Mouse (Mus musculus) kidney, embryonic 14.5 days (tissue): ENCODE measurements around the gene Hspa14. TPM values are rescaled to one million over a fixed set of nuclear protein-coding genes. Genes with fewer than 3 reads are reported as not detected.

Experiments
- ATAC-seq: fragments of 200-750 bp; cut with Nextera tagmentation; 2 replicates; pipeline ENCODE4 v1.8.0; 2017; ENCODE audit warnings: moderate number of reproducible peaks, mild to moderate bottlenecking, moderate TSS enrichment, moderate library complexity; ENCODE audit not compliant: low FRiP score, low TSS enrichment
- H3K27ac ChIP-seq: fragments of 300-500 bp; sonication (generic); 2 replicates; pipeline ENCODE4 v1.5.1; 2014; ENCODE audit warnings: low read depth, mild to moderate bottlenecking, low read length, moderate library complexity, mixed read lengths
- H3K27me3 ChIP-seq: fragments of 300-500 bp; sonication (generic); 2 replicates; pipeline ENCODE4 v1.6.1; 2014; ENCODE audit warnings: mild to moderate bottlenecking, low read length; ENCODE audit not compliant: control insufficient read depth, insufficient read depth
- H3K36me3 ChIP-seq: fragments of 300-500 bp; sonication (generic); 2 replicates; pipeline ENCODE4 v1.6.1; 2014; ENCODE audit warnings: low read length, mixed read lengths; ENCODE audit not compliant: control insufficient read depth, insufficient read depth
- H3K4me1 ChIP-seq: fragments of 300-500 bp; sonication (generic); 2 replicates; pipeline ENCODE4 v1.6.1; 2014; ENCODE audit warnings: low read length, mixed read lengths; ENCODE audit not compliant: control insufficient read depth, insufficient read depth
- H3K4me2 ChIP-seq: fragments of 300-500 bp; sonication (generic); replicated peaks from 2 replicates; pipeline ENCODE4 v1.6.1; 2014; ENCODE audit warnings: low read depth, mild to moderate bottlenecking, low read length
- H3K4me3 ChIP-seq: fragments of 300-500 bp; sonication (generic); 2 replicates; pipeline ENCODE4 v1.5.1; 2014; ENCODE audit warnings: mild to moderate bottlenecking, low read length
- H3K9ac ChIP-seq: fragments of 300-500 bp; sonication (generic); 2 replicates; pipeline ENCODE4 v1.6.1; 2014; ENCODE audit warnings: low read depth, mild to moderate bottlenecking, low read length, moderate library complexity
- H3K9me3 ChIP-seq: fragments of 300-500 bp; sonication (generic); 2 replicates; pipeline ENCODE4 v1.6.1; 2016; ENCODE audit warnings: low read length; ENCODE audit not compliant: control insufficient read depth
- WGBS: fragments of 180-500 bp; shearing (Covaris S2); extraction: QIAGEN DNeasy Blood & Tissue Kit; methylation state at CpG from one replicate; pipeline ENCODE4 v1.1.7; 2014; 5-methylcytosine and 5-hydroxymethylcytosine counted together
- polyA plus RNA-seq: library from polyadenylated mRNA; unstranded; fragments of >200 nt; fragmentation: Nextera tagmentation; extraction: Ambion mirVana; gene quantifications from 2 replicates; pipeline ENCODE4 v1.2.1, GENCODE M21; 2014

Gene Hspa14
- polyA plus RNA-seq, 1 experiment from 2014 or later = 119 TPM

DNA sequence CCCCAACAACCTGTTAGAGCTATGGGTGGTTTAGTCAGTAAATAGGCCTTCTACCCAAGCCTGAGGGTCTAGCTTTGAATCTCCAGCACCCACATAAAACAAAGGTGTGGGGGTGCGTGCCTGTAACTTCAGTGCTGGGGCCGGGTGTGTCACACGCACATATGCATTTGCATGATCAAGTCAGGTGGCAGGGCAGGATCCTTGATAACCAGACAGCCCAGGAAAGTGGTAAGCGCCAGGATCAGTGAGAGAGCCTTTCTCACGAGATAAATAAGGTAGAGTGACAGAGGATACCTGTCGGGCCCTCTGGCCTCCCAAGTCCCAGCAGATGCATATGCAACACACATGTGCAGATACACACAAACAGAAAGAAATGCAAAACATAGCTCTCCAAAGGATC is 13.1 kb downstream of the Hspa14 start:
- H3K9ac ChIP-seq = no peak overlapping the region
- H3K36me3 ChIP-seq = peaks cover 64% of the 10 kb centered on the region
- WGBS = 93% methylated on average over 6 of the region's 6 CpGs
- no peaks in the 10 kb centered on the region for H3K27me3 ChIP-seq
- ATAC-seq = no peak
- no peaks in the 10 kb centered on the region for H3K9me3 ChIP-seq
- no peak overlapping the region for H3K4me3 ChIP-seq
- no peak overlapping the region for H3K27ac ChIP-seq
- H3K4me1 ChIP-seq = no peaks in the 10 kb centered on the region
- no peak overlapping the region for H3K4me2 ChIP-seq

DNA sequence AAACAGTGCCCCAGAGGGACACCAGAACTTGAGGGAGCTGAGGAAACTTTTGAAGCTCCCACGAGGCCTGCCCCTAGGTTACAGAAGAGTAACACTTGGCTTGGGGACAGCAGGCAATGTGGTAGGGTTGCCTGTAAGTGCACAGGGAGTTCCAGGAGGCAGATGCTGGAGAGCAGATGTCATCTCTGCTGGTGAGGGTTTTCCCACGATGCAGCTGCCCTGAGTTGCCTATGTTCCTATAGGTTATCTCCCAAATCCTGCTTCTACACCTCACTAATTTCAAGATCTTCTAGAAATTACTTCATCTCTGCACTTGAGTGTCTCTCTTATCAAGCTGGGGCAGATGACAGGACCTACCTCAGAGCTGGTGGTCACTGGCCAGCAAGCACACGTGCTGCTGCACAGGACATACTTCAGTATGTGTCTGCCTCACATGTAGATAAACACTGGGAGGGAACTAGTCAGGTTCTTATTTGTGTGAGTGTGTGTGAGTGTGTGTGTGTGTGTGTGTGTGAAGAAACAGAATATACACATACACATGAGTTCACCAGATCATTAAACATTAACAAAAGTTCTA is 18.7 kb downstream of the Hspa14 start:
- H3K27me3 ChIP-seq = no peaks in the 10 kb centered on the region
- 92% methylated on average over 3 of the region's 3 CpGs for WGBS
- ATAC-seq = no peak

DNA sequence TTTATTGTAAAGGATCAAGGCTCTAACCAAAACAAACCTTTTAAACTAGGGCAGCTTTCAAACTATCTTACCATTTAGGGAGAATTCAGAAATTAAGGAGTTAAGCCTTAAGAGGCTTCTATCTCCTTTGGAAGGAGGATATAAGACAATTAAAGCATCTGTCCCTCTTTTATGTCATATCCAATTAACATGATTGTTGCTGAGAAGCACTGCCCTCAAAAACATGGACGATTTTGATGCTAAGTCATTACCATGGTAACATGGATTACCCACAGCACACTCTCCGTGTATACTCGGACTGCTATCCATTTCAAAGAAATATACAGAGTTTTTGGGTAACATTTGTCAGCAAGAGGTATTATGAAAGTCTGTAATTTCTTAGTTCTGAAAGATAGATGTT is 22.8 kb downstream of the Hspa14 start:
- no peak for ATAC-seq
- peaks cover 49% of the 10 kb centered on the region for H3K36me3 ChIP-seq
- no peak overlapping the region for H3K4me2 ChIP-seq
- H3K4me3 ChIP-seq = no peak overlapping the region
- H3K9ac ChIP-seq = no peak overlapping the region
- no peak overlapping the region for H3K27ac ChIP-seq
- no peaks in the 10 kb centered on the region for H3K9me3 ChIP-seq
- 91% methylated on average over 3 of the region's 3 CpGs for WGBS
- H3K27me3 ChIP-seq = no peaks in the 10 kb centered on the region
- H3K4me1 ChIP-seq = no peaks in the 10 kb centered on the region

More for the DNA sequence above, 18.7 kb downstream of the Hspa14 start:
- H3K4me3 ChIP-seq = no peak overlapping the region
- no peak overlapping the region for H3K4me2 ChIP-seq
- no peaks in the 10 kb centered on the region for H3K4me1 ChIP-seq
- H3K9me3 ChIP-seq = no peaks in the 10 kb centered on the region
- H3K27ac ChIP-seq = no peak overlapping the region
- H3K9ac ChIP-seq = no peak overlapping the region
- peaks cover 79% of the 10 kb centered on the region for H3K36me3 ChIP-seq

DNA sequence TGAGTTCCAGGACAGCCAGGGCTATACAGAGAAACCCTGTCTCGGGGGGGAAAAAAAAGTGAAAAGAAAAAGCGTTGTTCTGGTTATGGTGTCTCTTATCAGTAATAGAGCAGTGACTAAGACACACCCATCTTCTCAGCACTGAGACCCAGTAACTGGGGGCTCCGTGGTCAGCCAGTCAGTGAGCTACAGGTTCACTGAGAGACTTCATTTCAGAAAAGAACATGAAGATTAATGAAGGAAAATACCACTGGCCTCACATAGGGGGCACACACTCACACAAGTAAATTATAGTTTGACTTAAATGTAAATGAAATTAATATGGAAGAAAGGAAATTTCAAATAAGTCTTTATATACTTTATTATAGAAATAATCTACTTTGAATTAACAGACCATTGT is 32.4 kb downstream of the Hspa14 start:
- 0 out of 2 replicates have a peak, but pooled peaks cover 3% of the 10 kb centered on the region for H3K4me1 ChIP-seq
- H3K4me2 ChIP-seq = no peak overlapping the region
- no peak overlapping the region for H3K9ac ChIP-seq
- H3K9me3 ChIP-seq = no peaks in the 10 kb centered on the region
- no peaks in the 10 kb centered on the region for H3K27me3 ChIP-seq
- no peaks in the 10 kb centered on the region for H3K36me3 ChIP-seq
- no peak overlapping the region for H3K27ac ChIP-seq
- no peak for ATAC-seq
- H3K4me3 ChIP-seq = no peak overlapping the region
- WGBS = 86% methylated on average over 3 of the region's 3 CpGs

DNA sequence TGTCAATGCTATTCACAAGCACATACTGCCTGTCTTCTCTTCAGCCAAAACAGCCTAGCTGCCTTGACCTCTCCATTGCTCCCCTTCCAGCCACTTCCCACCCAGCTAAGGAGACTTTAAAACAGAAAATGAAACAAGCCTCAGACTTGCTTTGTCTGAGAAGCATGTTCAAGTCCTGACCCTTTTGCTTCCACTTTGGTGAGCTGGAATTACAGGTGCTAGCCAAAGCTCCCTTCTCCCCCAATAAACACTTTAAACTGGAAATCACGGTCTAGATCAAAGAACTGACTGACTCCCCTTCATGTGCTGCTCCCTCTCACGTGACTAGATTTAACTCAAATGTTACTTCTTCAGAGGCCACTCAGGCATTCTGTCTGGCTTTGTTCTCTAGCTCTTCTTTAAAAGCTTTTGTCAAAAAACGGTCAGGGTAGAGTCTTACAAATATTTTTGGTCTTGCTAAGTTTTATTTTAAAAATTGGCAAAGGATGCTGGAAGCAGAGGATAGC is 36.8 kb downstream of the Hspa14 start:
- peak overlapping the region; percentile 68 for H3K4me2 ChIP-seq
- no peak for ATAC-seq
- H3K27ac ChIP-seq = no peak overlapping the region
- 41% methylated on average over 3 of the region's 3 CpGs for WGBS
- 0 out of 2 replicates have a peak, but pooled peaks cover 3% of the 10 kb centered on the region for H3K4me1 ChIP-seq
- peak overlapping the region; percentile 95; the same call in 1 of the 2 replicates for H3K4me3 ChIP-seq
- no peaks in the 10 kb centered on the region for H3K27me3 ChIP-seq
- no peaks in the 10 kb centered on the region for H3K36me3 ChIP-seq
- no peaks in the 10 kb centered on the region for H3K9me3 ChIP-seq
- H3K9ac ChIP-seq = no peak overlapping the region

DNA sequence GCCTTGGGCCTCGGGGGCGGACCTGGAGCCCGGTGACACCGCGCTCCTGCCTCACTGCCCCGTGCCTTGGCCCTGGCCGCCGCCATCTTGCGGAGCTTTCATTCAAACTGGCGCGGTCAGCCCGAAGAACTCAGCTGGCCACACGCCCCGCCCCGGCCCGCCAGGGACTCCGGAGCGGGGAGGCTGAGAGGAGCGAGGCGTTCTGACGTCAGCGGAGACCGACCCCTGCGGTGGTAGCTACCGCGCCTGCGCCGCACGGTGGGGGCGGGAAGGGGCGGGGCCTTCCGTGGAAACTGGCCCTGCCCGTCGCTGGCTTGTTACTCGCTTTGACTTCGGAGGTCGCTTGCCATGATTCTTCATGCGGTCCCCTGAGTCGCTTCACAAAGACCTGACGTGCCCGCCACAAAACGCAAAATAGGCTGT is 37.7 kb downstream of the Hspa14 start, which contains the start of gene Suv39h2:
Gene Suv39h2 (minus strand): TSS at position 171 of the 423 bp plus-strand sequence.
- H3K4me3 ChIP-seq = peak within 1 kb of the TSS; percentile 95
- H3K4me1 ChIP-seq = 0 out of 2 replicates have a peak, but pooled peaks cover 3% of the 10 kb centered on the region
- under 1% methylated on average over 42 of the region's 42 CpGs for WGBS
- H3K9ac ChIP-seq = peak within 1 kb of the TSS; percentile 85
- peaks cover 6% of the 10 kb centered on the region for H3K36me3 ChIP-seq
- peak; percentile 99 for ATAC-seq
- no peaks in the 10 kb centered on the region for H3K27me3 ChIP-seq
- peak within 1 kb of the TSS; percentile 68 for H3K4me2 ChIP-seq
- peak within 1 kb of the TSS; percentile 95 for H3K27ac ChIP-seq
- H3K9me3 ChIP-seq = no peaks in the 10 kb centered on the region

DNA sequence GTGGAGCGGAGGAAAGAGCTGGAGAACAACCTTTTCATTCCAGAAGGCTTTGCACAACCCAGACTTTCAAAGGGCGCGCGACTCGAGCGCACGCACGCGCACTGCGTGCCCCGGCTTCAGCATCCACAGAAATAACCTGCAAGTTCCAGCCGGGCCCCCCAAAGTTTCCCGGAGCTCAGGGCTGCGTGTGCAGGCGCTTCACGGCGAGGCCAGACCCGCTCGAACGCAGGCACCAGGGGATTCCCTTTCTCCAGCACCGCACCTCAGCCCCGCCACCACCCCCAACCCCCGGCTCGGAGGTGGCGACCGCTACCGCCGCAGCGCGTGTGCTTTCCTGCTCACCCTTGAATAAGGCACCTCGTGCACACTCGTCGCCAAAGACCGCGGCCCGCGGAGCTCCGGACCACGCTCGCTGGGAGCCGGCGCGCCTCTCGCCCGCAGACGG is 38.2 kb downstream of the Hspa14 start:
- Histone ChIP-seq H3K36me3 (peaks cover 8% of the 10 kb centered on the region), H3K9ac (peak overlapping the region; percentile 85), H3K27ac (peak overlapping the region; percentile 95), H3K4me1 (0 out of 2 replicates have a peak, but pooled peaks cover 3% of the 10 kb centered on the region), H3K4me3 (peak overlapping the region; percentile 95), H3K27me3 (no peaks in the 10 kb centered on the region), H3K4me2 (peak overlapping the region; percentile 68), H3K9me3 (no peaks in the 10 kb centered on the region)
- 1% methylated on average over 46 of the region's 46 CpGs for WGBS
- peak; percentile 84 for ATAC-seq

DNA sequence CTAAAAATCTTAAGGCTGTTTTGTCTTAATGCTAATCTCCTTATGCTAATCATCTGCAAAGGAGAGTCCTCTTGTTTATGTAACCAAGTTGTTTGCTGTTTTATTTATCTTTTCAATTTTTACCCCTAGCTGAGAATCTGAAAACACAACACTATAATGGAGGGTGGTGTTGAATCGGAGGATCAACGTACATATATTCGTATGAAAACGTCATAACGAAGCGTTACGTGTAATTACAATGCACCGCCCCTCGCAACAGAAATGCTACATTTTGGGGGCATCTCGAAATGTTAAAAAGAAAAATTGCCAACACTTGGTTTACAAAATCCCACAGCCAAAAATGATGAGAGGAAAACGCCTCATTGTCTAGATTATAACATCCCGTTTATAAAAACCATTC is 38.7 kb downstream of the Hspa14 start:
- H3K9ac ChIP-seq = peak overlapping the region; percentile 85
- peak overlapping the region; percentile 68 for H3K4me2 ChIP-seq
- peak overlapping the region; percentile 95 for H3K4me3 ChIP-seq
- H3K27ac ChIP-seq = peak overlapping the region; percentile 95
- 0 out of 2 replicates have a peak, but pooled peaks cover 3% of the 10 kb centered on the region for H3K4me1 ChIP-seq
- H3K9me3 ChIP-seq = no peaks in the 10 kb centered on the region
- WGBS = 0% methylated on average over 12 of the region's 12 CpGs
- H3K27me3 ChIP-seq = no peaks in the 10 kb centered on the region
- ATAC-seq = no peak
- peaks cover 8% of the 10 kb centered on the region for H3K36me3 ChIP-seq

DNA sequence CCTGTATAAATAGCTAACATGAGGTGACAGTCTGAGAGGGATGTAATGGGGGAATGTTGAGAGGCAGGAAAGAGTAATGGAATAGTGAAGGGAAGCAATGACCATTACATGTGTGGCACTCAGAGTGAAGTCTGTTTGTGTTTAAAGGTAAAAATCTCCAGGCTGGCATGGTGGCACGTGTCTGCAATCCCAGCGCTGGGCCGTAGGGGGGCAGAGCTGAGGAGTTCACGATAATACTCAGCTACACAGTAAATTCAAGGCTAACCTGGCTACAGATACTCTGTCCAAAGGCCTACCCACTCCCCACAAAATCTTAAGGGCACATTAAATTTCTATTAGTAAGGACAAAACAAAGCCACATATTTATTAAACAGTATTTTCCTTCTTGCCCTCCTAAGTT is 56.0 kb downstream of the Hspa14 start:
- ATAC-seq = no peak
- H3K27ac ChIP-seq = no peak overlapping the region
- no peaks in the 10 kb centered on the region for H3K4me1 ChIP-seq
- H3K36me3 ChIP-seq = peaks cover 62% of the 10 kb centered on the region
- H3K4me3 ChIP-seq = no peak overlapping the region
- H3K9ac ChIP-seq = no peak overlapping the region
- H3K4me2 ChIP-seq = no peak overlapping the region
- no peaks in the 10 kb centered on the region for H3K27me3 ChIP-seq
- WGBS = 86% methylated on average over 4 of the region's 4 CpGs
- no peaks in the 10 kb centered on the region for H3K9me3 ChIP-seq
